Mouse (Mus musculus): ENCODE data around the gene Rnf43. TPM values are rescaled to one million over a fixed set of nuclear protein-coding genes. Genes with fewer than 3 reads are reported as not detected.

The Rnf43 gene
- polyA plus RNA-seq, 1 experiment from 2014 or later: 4.4 TPM

GRCm38 (mm10) chr11:87778915-87779314 lies 116.4 kb downstream of the Rnf43 start:
- Histone ChIP-seq H3K4me1 (peaks cover 15% of the 10 kb centered on the region), H3K9ac (no peak overlapping the region), H3K27me3 (peaks cover 27% of the 10 kb centered on the region; the same call in 1 of the 2 replicates), H3K36me3 (0 out of 2 replicates have a peak, but pooled peaks cover 8% of the 10 kb centered on the region), H3K27ac (no peak overlapping the region), H3K9me3 (replicated peaks) (no peaks in the 10 kb centered on the region), H3K4me2 (replicated peaks) (peak overlapping the region; percentile 62), H3K4me3 (peak overlapping the region; percentile 29; the same call in 1 of the 2 replicates)
- WGBS: 46% methylated on average over 12 of the region's 12 CpGs
- ATAC-seq (ENCODE audit: low FRiP score): 0 out of 2 replicates have a peak, but pooled peaks have one; percentile 11

- no peak overlapping the region for H3K27ac ChIP-seq
- peaks cover 15% of the 10 kb centered on the region for H3K4me1 ChIP-seq
- no peak overlapping the region for H3K4me2 ChIP-seq (replicated peaks)
- 85% methylated on average over 4 of the region's 4 CpGs for WGBS
- no peaks in the 10 kb centered on the region for H3K9me3 ChIP-seq (replicated peaks)
- no peak overlapping the region for H3K9ac ChIP-seq
- peaks cover 27% of the 10 kb centered on the region; the same call in 1 of the 2 replicates for H3K27me3 ChIP-seq
- ATAC-seq (ENCODE audit: low FRiP score): no peak
- no peak overlapping the region for H3K4me3 ChIP-seq
- 0 out of 2 replicates have a peak, but pooled peaks cover 8% of the 10 kb centered on the region for H3K36me3 ChIP-seq
Measured at GRCm38 (mm10) chr11:87779392-87779791, 116.9 kb downstream of the Rnf43 start.

GRCm38 (mm10) chr11:87780130-87780529 lies 117.6 kb downstream of the Rnf43 start:
- H3K4me3 ChIP-seq: no peak overlapping the region
- H3K4me2 ChIP-seq (replicated peaks): no peak overlapping the region
- no peaks in the 10 kb centered on the region for H3K9me3 ChIP-seq (replicated peaks)
- H3K4me1 ChIP-seq: peaks cover 15% of the 10 kb centered on the region
- no peak for ATAC-seq (ENCODE audit: low FRiP score)
- H3K27me3 ChIP-seq: peaks cover 27% of the 10 kb centered on the region; the same call in 1 of the 2 replicates
- WGBS: 85% methylated on average over 8 of the region's 8 CpGs
- peaks cover 4% of the 10 kb centered on the region for H3K36me3 ChIP-seq
- no peak overlapping the region for H3K9ac ChIP-seq
- no peak overlapping the region for H3K27ac ChIP-seq

MicroRNAs encoded within 50 kb of the gene (microRNA counts, 519-probe panel; counts per million panel counts)
- microRNA mmu-miR-142-3p: 3,400 counts per million, percentile 73 among the panel's probes with 10 or more counts
- microRNA mmu-miR-142-5p: 3,657 counts per million, percentile 77 among the panel's probes with 10 or more counts

Small RNA genes lying within 50 kb of the gene (microRNA-seq; reads per million reads assigned to microRNA genes)
- gene Mir142: not detected
- gene Mir142b: not detected

Other genes starting within 250 kb of the Rnf43 start
- gene Gm11492, start 96.1 kb upstream of the Rnf43 start, polyA plus RNA-seq (2016; fragmentation: Nextera tagmentation; extraction: Ambion mirVana): not detected in 2 replicates
- gene Sept4, start 93.8 kb upstream of the Rnf43 start, polyA plus RNA-seq (2016; fragmentation: Nextera tagmentation; extraction: Ambion mirVana): 13.1 and 14.1 TPM in 2 replicates
- gene Mtmr4, start 70.6 kb upstream of the Rnf43 start, polyA plus RNA-seq (2016; fragmentation: Nextera tagmentation; extraction: Ambion mirVana): 81.2 and 86.8 TPM in 2 replicates
- 0.43 and 0.45 TPM in 2 replicates for gene Hsf5, start 45.6 kb upstream of the Rnf43 start, polyA plus RNA-seq (2016; fragmentation: Nextera tagmentation; extraction: Ambion mirVana)
- 129 and 141 TPM in 2 replicates for gene Supt4a, start 74.8 kb downstream of the Rnf43 start, polyA plus RNA-seq (2016; fragmentation: Nextera tagmentation; extraction: Ambion mirVana)
- gene Tspoap1, start 97.8 kb downstream of the Rnf43 start, polyA plus RNA-seq (2016; fragmentation: Nextera tagmentation; extraction: Ambion mirVana): 30.5 and 32.7 TPM in 2 replicates
- gene Mpo, start 130.9 kb downstream of the Rnf43 start, polyA plus RNA-seq (2016; fragmentation: Nextera tagmentation; extraction: Ambion mirVana): 1.7 and 2.3 TPM in 2 replicates
- 0.53 and 0.79 TPM in 2 replicates for gene Lpo, start 165.6 kb downstream of the Rnf43 start, polyA plus RNA-seq (2016; fragmentation: Nextera tagmentation; extraction: Ambion mirVana)
- gene Mks1, start 190.5 kb downstream of the Rnf43 start, polyA plus RNA-seq (2016; fragmentation: Nextera tagmentation; extraction: Ambion mirVana): 15.9 and 19.5 TPM in 2 replicates
- gene Epx, start 212.8 kb downstream of the Rnf43 start, polyA plus RNA-seq (2016; fragmentation: Nextera tagmentation; extraction: Ambion mirVana): 0.15 TPM in 1 of 2 replicates, not detected in the other
- gene Olfr462, start 229.5 kb downstream of the Rnf43 start, polyA plus RNA-seq (2016; fragmentation: Nextera tagmentation; extraction: Ambion mirVana): not detected in 2 replicates
- gene Olfr463, start 234.7 kb downstream of the Rnf43 start, polyA plus RNA-seq (2016; fragmentation: Nextera tagmentation; extraction: Ambion mirVana): not detected in 2 replicates